Mouse (Mus musculus) cerebellum, adult 11-12 months (tissue): ENCODE results near the gene Smdt1.
A peak's percentile ranks its signal among the peaks of the same experiment; 100 is the strongest.

Experiments used
- DNase-seq: peaks from one replicate; pipeline ENCODE4 v3.0.0; 2022

Smdt1 gene

DNA sequence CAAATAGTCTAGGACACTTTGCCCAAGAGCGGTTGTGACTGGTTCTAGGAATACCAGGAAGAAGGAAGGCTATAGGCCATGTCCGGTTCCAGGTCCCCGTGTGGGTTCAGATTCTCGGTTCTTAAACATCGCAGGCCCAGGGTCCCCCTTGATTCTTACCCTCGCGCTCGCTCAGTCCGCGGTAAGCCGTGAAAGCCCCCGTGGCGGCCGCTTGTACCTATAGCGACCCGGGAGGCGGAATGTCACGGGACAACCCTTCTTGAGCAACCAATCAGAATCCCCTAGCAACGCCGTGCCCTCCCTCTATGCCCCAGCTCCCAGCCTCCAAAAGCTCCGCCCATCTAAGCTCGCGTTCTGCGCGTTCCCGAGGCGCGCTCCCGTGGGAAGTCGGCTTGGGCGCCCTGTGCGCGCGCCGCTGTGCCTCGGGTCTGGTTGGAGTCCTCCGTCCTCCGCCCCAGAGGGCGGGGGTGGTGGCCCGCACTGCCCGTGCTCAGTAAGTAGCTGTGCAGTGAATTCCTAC is at the start of gene Smdt1, which contains the start of the genes Naga and Pheta2:
TSS of gene Smdt1 (plus strand) at position 367 of the 520 bp plus-strand sequence.
TSS of gene Naga (minus strand) at position 333 of the 520 bp plus-strand sequence.
TSS of gene Pheta2 (plus strand) at position 350 of the 520 bp plus-strand sequence.
- peak; percentile 96 for DNase-seq

DNA sequence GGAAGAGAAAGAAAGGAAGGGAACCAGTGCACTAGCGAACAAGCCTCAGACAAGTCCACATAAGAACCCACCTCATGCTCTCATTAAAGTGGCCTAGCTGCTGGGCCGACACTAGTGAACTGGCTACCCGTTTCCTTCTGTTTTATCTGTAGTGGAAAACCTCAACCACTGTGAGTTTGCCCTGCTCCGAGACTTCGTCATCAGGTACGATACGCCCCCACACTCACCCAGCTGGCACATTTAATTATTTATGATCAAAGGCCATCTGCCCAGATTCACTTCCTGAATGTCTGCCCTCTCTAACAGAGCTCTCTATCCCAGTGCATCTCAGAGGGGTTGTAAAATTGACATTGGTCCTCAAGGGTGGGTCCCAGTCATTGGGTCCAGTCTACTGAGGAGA is 48.5 kb upstream of the Smdt1 start:
- DNase-seq, result no peak

DNA sequence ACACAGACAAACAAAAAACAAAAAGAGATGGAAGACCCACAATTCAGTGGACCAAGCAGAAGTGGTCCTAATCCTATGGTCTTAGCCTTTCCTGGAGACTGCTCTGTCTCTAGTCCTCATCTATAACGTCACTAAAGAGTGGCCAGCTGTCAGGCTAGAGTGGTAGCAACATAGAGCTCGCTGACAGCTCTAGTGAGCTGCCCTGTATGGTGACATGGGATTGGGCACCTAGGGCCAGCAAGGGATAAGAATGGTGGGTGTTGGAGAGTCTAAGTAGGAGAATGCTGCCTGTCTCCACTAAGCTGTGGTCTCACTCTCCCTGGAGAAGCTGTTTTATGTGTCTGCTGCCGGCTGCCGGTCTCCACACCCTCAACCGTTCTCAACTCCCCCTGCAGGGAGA is 45.9 kb upstream of the Smdt1 start:
- DNase-seq, result no peak

DNA sequence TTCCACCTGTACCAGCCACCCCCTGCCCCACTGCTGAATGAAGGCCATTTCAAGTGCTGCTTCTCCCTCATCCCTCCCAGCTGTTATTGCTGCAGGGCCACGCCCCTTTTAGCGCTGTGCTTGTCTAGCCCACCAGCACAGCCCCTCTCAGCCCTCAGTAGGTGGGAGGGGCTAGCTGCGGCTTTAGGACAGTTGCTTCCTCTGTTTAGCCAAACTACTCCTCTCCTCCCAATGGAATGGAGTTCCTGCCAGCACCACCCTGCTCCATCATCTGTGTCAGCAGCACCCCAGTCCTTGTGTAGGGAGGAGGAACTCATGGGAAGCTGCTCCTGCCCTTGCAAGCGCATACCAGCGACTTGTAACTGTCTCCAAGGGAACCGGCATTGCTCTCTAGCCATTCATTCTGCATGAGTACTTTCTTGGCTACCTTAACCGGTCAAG is 45.5 kb upstream of the Smdt1 start:
- DNase-seq, result peak; percentile 34

DNA sequence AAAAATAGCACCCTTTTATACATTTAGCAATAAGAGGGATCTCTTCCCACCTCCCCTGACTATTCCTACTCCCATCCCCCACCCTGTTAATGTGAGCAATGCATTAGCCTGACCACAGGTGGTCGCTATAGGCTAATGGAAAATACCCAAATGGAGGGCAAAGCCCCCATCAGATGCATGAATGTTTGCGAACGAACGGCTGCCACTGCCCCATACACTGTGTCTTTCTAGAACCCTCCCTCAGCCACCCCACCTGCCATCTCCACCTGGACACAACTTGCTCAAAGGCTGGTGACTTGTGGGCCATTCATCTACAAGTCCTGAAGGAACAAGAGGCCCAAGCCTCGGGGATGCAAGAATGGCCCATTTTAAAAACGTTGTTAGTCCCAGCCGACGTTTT is 44.7 kb upstream of the Smdt1 start:
- no peak for DNase-seq

DNA sequence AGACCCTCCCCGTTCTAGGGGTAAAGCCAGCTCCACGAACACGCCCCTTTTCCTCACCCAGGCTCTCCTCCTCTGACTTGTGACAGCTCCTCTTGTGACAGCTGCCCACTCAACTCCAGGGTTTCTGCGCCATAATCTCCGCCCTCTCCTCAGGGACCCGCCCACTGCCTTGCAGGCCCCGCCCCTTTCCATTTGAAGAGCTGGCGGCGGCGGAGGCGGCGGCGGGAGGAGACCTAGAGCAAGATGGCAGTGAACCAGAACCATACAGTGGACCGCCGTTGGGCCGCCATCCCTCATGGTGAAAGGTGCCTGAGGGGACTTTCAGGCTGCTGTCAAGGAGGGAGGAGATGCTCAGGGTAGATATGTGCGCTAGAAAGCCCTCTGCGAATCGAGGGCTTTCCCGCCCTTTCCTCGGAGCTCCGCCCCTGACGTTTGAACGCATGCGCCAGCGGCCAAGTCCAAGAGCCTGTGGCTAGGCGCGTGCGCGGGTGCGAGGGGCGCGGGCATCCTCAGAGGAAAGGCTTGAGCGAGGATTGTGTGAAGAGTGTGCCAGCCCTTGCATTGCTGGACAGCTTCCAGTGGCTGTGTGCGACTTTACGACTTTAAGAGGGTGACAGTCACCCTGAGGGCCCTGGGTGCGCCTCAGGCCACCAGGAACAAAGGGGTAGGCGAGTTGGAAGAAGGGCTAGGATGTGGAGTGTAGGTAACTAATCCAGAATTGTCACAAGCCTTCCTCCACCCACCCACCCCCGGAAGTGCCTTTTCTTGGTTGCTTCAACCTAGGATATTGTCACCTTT is 39.8 kb upstream of the Smdt1 start, which contains the start of gene Wbp2nl:
TSS of gene Wbp2nl (plus strand) at position 191 of the 798 bp plus-strand sequence.
- DNase-seq, result no peak

DNA sequence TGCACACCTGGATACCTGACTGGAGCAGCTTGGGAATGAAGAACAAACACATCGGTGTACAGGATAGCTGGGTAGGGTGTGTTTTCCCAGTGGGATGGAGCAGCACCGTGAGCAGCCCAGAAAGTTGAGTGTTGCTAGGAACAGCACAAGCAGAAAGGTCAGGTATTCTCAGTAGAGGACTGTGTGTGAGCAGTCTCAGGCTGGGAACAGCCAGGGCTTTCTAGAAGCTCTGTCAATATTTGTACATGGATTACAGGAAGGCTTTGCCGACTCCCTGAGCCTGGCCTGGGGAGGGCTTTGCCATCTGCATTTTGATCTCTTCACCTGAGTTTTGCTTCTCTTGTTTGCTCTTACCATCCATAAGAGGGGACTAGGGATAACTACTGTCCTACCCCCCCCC is 31.7 kb upstream of the Smdt1 start:
- no peak for DNase-seq

DNA sequence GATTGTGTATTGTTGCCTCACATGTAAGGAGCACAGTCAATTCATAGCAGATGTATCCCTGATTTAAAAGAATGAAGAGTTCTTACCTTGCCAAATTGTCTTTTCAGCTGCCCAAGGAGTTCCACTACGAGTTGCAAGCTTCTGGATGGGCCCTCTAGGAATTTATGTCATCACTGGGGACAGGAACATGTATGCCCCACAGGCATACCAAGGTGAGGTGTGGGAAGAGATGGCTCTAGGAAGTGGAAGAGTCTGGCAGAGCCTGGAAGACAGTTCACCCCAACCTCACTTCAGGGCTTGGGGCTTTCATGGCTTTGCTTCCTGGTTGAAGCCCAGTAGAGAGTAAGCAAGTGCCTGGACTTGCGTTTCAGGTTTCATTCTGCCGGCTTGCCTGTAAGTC is 30.3 kb upstream of the Smdt1 start:
- DNase-seq, result no peak

DNA sequence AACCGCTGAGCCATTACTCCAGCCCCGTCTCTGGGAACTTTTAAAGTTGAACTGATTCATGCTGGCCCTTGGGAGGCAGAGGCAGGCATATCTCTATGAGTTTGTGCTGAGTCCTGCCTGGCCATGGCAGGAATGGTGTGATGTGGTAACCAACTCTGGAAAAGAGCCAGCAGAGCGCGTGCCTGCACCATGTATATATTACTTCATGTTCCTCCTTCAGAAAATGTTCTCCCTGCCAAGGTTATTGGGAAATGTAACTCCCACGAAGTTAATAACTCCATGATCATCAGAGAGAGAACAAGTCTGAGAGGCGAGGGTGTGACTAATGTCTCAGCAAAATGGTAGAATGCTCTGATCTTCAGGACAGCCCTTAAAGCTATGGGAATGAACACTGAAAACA is 20.9 kb upstream of the Smdt1 start:
- DNase-seq, result no peak

DNA sequence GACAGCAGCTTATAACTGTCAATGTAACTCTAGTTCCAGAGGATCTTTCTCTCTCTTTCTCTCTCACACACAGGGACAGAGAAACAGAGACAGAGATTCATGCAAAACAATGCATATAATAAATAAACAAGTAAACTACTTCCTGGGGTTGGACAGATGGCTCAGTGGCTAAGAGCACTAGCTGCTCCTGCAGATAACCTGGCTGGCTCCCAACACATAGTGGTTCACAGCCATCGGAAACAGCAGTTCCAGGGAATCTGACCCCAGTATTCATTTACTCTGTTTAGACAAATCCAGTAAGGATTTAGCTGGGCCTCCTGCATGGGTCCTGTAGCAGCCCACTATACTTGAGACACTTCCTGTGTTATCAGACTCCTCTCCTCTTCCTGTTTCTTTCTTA is 19.1 kb upstream of the Smdt1 start:
- DNase-seq, result no peak

DNA sequence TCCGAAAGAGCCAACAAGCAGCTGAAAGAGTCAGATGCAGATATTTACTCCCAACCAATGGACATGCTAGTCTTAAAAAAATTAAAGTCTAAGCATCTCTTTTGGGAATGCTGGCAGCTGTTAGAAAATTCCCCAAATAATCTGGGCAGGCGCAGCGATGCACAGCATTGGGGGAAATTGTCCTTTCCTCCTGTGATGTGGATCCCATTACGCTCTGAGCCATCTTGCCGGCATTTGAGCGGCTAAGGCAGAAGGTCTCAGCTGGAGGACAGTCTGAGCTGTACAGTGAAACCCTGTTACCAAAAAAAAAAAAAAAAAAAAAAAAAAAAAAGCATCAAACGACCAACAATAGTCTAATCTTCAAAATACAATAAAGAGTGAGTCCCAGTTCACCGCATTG is 16.6 kb upstream of the Smdt1 start:
- no peak for DNase-seq

DNA sequence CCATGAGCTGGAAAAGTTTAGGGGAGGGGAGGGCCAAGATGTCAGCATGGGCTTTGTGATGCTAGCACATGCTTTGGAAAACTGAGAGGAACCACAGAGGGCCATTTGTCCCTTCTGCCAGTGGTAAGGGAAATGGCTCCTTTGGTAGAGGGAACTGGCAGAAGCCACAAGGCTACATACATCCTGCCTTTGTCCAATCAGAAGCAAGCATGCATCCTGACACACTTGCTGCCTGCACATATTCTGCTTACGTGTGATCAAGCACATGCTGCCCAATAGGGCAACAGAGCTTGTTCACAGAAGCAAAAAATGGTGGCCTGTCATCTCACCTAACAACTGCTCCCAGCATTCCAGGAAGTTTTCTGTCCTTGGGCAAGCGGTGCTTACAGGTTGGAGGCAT is 13.4 kb upstream of the Smdt1 start:
- no peak for DNase-seq

DNA sequence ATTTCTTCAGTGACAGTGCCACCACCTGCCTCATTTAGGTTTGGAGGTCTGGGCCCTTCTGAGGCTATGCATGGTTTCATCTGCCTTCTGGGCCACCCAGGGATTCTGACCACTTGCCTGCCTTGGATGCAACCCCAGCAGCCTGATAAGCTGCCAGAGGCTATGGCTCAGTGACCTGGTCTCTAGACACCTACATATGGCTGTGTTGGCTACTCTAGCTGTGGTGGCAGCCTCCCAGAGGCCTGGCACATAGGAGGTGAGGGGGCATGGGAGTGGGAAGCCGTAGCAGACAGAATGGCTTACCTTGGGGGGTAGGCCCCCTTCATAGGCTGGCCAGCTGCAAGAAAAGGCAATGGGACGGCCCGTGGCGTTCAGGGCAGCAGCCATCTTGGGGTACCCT is 3.6 kb upstream of the Smdt1 start:
- peak; percentile 72 for DNase-seq

DNA sequence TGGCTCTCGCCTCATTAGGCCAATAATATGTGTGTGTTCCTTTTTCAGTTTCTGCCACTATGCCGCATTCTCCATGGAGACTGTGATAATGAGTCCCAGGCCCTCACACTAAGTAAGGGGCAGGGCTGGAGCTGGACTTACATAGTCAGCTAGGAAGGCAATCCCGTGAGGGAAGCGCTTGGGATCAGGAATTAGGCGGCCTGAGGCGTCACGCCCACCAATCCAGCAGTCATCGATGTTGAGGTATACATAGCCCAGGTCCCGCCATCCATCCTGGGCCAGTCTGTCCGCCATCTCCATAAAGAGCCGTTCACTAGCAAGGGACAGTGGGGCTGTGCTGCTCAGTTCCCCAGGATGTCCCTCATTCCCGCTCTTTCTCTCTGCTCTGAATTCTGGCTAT is 2.1 kb upstream of the Smdt1 start:
- no peak for DNase-seq

DNA sequence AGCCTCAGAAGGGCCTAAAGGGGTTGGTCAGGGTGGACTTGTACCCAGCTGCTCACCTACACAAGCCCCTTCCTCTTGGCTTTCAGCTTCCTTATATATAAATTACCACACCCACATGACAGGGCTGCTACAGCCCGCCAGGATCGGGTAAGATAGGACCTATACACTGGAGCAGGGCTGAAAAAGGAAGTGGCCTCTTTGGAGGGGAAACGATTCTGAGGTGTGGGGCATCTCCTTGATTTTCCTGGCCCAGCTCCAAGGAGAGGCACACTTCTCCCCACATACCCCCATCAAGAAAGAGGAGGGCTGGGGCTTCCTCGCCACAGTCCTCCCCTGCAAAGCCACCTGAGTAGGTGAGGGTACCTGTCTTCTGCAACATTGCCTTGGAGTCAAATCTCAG is 884 bp upstream of the Smdt1 start:
- DNase-seq, result peak; percentile 51

DNA sequence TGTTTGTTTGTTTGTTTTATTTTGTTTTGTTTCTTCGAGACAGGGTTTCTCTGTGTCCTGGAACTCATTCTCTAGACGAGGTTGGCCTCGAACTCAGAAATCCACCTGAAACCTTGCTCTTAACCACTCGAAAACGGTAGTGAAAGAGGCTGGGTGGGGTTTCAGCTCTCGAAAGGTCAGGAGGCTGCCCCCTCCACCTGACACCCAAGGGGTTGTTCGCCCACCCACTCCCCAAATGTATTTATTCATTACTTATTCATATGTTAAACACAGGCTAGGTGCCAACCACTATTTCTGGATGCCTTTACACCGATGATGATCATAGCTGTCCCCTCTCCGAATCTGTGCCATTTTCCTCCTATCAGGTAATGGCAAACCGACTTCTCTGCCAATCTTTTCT is 391 bp downstream of the Smdt1 start:
- DNase-seq, result no peak

DNA sequence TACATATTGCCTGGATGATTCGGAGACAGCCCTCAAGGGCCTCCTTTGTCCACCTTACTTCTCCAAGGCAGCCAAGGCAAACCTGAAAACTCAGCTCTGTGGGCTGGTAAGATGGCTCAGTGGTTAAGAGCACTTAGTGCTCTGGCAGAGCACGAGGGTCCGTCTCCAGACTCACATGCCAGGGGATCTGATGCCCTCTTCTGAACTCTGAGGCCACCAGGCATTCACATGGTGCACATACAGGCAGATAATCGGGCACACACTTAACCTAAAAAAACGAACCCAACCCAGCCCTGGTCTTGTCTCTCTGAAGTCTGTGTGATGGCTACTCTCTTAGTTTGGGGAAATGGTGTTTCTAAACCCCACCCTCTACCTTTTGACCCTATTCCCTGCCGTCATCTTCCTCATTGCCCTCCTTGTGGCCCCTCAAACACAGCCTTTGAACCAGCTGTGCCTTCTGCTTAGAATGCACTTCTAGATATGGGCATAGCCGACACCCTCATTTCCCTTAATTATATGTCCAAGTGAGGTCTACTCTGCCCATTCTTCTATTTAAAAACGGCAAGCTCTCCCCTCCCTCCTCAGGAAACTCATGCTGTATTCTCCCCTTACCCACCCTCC is 985 bp downstream of the Smdt1 start:
- DNase-seq, result no peak

DNA sequence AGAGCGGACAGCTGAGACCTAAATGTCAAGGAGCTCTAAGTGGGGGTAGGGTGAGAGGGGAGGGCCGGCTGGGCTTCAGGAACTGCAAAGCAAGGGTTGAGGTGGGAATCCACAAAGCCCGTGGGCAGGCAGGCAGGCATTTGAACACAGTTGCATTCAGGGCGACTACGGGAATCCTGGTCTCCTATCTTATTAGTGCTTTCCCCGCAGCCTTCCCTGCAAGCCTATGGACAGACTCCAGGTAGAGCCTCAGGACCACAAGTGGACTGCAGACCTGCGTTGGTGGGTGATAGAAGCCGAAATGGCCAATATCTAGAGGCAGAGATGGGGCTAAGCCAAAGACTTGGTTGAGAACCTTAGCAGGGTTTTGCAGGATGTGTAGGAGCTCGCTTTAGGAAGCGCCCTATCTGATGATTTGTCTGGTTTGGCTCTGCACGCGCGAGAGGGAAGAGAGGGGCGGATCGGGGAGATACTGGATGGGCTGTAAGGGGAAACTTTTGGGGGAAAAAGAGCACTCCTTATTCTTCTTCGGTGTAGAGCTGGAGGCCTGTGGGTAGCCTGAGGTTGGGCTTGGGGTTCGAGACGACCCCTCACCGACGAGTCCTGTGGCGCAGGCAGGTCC is 1.8 kb downstream of the Smdt1 start:
- DNase-seq, result no peak

DNA sequence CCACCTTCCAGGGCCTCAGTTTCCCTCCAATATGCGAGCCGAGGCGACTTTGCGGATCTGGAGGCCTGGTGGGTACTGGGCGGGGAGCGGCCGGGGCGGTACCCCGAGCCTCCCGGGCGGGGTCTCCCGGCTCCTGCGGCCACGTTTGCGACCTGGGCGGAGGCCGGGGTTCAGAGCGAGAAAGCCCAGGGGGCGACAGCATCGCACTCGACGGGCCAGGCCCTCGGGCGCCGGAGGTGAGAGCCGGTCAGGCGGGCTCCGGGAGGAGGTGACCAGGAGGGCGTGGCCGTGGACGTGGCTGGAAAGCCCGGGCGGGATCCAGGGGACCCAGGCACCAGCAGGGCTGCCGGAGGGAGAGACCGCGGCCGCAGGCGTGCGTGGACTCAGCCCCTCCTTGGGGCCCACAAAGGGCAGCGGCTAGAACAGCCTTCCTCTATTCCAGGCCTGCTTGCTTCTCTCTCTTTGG is 2.3 kb downstream of the Smdt1 start:
- DNase-seq, result no peak

DNA sequence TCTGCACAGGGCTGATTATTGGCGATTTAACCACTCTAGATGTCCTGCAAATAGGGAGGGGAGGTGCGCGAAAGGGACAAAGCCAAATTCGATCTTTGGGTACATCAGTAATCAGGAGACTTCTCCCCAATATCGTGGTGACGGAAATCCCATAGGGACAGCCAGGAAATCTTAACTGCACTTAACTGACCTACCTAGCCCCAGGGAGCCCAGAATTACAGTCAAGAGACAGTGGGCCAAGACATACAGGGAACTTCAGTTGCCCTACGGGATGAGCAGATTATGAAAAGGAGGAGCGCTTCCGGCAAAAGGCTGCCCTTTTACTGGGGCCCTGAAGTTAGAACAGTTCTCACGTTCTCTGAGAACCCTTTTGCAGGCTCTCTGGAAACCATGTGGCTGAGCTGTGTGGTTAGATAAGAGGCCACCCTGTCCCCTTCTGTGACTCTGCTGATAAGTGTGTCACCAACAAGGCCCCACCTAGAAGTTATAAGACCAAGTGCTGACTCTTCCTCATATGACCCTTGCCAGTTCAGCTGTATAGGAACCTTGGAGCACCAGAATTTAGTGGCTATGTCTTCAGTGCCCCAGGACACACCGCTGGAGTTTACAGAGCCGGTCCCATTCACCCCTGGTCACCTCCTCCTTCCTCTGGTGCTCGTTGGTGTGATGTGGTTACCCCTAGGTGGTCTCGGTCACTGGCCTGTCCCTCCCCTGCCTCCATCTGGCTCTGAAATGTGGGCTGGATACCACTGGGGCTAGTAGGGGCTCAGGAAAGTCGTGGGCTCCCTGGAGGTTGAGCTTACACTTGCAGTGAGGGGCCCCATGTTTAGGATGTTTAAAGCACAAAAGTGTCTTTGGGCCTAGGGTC is 3.1 kb downstream of the Smdt1 start:
- DNase-seq, result no peak

DNA sequence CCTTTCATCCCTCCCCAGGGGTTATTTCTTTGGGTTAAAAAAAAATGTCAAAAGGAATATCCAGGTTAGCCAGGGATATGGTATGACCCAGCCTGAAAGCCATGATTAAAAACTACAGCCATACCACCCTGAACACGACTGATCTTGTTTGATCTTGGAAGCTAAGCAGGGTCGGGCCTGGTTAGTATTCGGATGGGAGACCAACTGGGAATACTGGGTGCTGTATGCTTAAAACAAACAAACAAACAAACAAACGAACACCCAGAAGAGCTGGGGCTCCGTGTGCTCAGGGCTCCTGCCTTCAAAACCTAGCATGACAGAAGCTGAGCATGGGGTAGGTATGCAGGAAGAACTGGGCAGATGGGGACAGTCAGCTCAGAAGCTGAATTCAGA is 3.8 kb downstream of the Smdt1 start:
- no peak for DNase-seq
